Mouse (Mus musculus) stomach, postnatal 0 days (tissue): ENCODE data around the gene Snhg11.
A peak's percentile ranks its signal among the peaks of the same experiment; 100 is the strongest.

Experiments
- CTCF ChIP-seq: IDR thresholded peaks from 2 replicates; pipeline ENCODE4 v1.5.1; 2016; ENCODE audit warnings: antibody characterized with exemption, low read depth, mild to moderate bottlenecking, moderate library complexity
- EP300 ChIP-seq: optimal IDR thresholded peaks from 2 replicates; pipeline ENCODE3; 2016; ENCODE audit warnings: antibody characterized with exemption

- TF ChIP-seq CTCF (peak; percentile 88), EP300 (peak; percentile 28)
These were observed 14.4 kb upstream of the Snhg11 start for GRCm38 (mm10) chr2:158360873-158361677.
